Mouse (Mus musculus) mesoderm, embryonic 11.5 days (tissue): ENCODE data around the gene E330017A01Rik.

ENCODE experiments used
- DNase-seq: peaks from one replicate; pipeline ENCODE4 v3.0.0-alpha.2; 2012; ENCODE audit warnings: low read depth, low spot score

Gene E330017A01Rik

DNA sequence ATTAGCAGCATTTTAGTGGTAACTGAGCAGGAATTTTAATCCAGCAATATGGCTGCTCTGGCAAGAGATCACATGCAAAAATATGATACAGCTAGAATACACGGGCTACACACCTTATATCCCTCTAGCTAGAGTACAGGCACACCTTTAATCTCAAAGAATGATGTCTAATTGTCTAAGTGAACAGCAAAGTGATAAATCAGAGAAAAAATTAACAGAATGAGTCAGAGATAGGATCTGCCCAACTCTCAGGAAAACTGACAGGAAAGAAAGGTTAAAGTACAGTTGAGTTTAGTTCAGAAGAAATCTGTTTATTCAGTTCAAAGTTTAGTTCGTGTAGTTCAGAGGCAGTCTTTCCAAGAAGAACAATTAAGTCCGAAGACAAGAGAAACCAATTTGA is 47.2 kb downstream of the E330017A01Rik start:
- DNase-seq = no peak

- DNase-seq = no peak
These were observed 49.1 kb downstream of the E330017A01Rik start for GRCm38 (mm10) chr16:58589444-58589843.
